Mouse (Mus musculus) limb, embryonic 12.5 days (tissue): ENCODE measurements around the gene Birc7. TPM values are rescaled to one million over a fixed set of nuclear protein-coding genes. Genes with fewer than 3 reads are reported as not detected.

Experiments used
- ATAC-seq: fragments of 200-750 bp; cut with Nextera tagmentation; 2 replicates; pipeline ENCODE4 v1.8.0; 2017; ENCODE audit warnings: low read depth, moderate TSS enrichment; ENCODE audit not compliant: insufficient number of reproducible peaks, insufficient read depth, low FRiP score, low TSS enrichment
- H3K27ac ChIP-seq: fragments of 300-500 bp; sonication (generic); 2 replicates; pipeline ENCODE4 v1.5.1; 2016; ENCODE audit warnings: mild to moderate bottlenecking, moderate library complexity
- H3K27me3 ChIP-seq: fragments of 300-500 bp; sonication (generic); 2 replicates; pipeline ENCODE4 v1.6.1; 2016; ENCODE audit warnings: mild to moderate bottlenecking, moderate library complexity
- H3K36me3 ChIP-seq: fragments of 300-500 bp; sonication (generic); 2 replicates; pipeline ENCODE4 v1.6.1; 2016; ENCODE audit warnings: mild to moderate bottlenecking, moderate library complexity
- H3K4me1 ChIP-seq: fragments of 300-500 bp; sonication (generic); replicated peaks from 2 replicates; pipeline ENCODE4 v1.6.1; 2016
- H3K4me2 ChIP-seq: fragments of 300-500 bp; sonication (generic); 2 replicates; pipeline ENCODE4 v1.6.1; 2016; ENCODE audit warnings: mild to moderate bottlenecking, moderate library complexity
- H3K4me3 ChIP-seq: fragments of 300-500 bp; sonication (generic); replicated peaks from 2 replicates; pipeline ENCODE4 v1.5.1; 2016; ENCODE audit warnings: mild to moderate bottlenecking
- H3K9ac ChIP-seq: fragments of 300-500 bp; sonication (generic); replicated peaks from 2 replicates; pipeline ENCODE4 v1.6.1; 2016; ENCODE audit warnings: mild to moderate bottlenecking, moderate library complexity
- H3K9me3 ChIP-seq: fragments of 300-500 bp; sonication (generic); 2 replicates; pipeline ENCODE4 v1.6.1; 2016; ENCODE audit warnings: mild to moderate bottlenecking, moderate library complexity
- WGBS: fragments of 180-500 bp; shearing (Covaris S2); methylation state at CpG from one replicate; pipeline ENCODE4 v1.1.7; 2016; 5-methylcytosine and 5-hydroxymethylcytosine counted together
- polyA plus RNA-seq: library from polyadenylated mRNA; unstranded; fragments of >200 nt; fragmentation: Nextera tagmentation; extraction: Ambion mirVana; gene quantifications from 2 replicates; pipeline ENCODE4 v1.2.1, GENCODE M21; 2016

Gene Birc7
- polyA plus RNA-seq, 1 experiment from 2014 or later = not detected

- peak overlapping the region; percentile 66; the same call in 1 of the 2 replicates for H3K9ac ChIP-seq
Observed at GRCm38 (mm10) chr2:180953638-180954037, 24.8 kb downstream of the Birc7 start.

GRCm38 (mm10) chr2:180954061-180955047 is 25.5 kb downstream of the Birc7 start, which contains the start of gene Nkain4:
Gene Nkain4, minus strand, starts transcription at chr2:180954699.
- Histone ChIP-seq H3K9ac (peak within 1 kb of the TSS; percentile 66), H3K9me3 (no peaks in the 10 kb centered on the region), H3K27ac (no peak within 1 kb of the TSS), H3K36me3 (no peaks in the 10 kb centered on the region), H3K27me3 (peaks cover 54% of the 10 kb centered on the region), H3K4me2 (peak within 1 kb of the TSS; percentile 96), H3K4me3 (peak within 1 kb of the TSS; percentile 59), H3K4me1 (peaks cover 18% of the 10 kb centered on the region)
- ATAC-seq = peak; percentile 83
- WGBS = 2% methylated on average over 52 of the region's 52 CpGs

More at GRCm38 (mm10) chr2:180953638-180954037, 24.8 kb downstream of the Birc7 start:
- Histone ChIP-seq H3K27ac (no peak overlapping the region), H3K4me3 (peak overlapping the region; percentile 59), H3K4me2 (peak overlapping the region; percentile 96), H3K27me3 (peaks cover 54% of the 10 kb centered on the region), H3K36me3 (no peaks in the 10 kb centered on the region), H3K4me1 (peaks cover 18% of the 10 kb centered on the region), H3K9me3 (no peaks in the 10 kb centered on the region)
- no peak for ATAC-seq
- 29% methylated on average over 2 of the region's 2 CpGs for WGBS

- Histone ChIP-seq H3K4me1 (peaks cover 4% of the 10 kb centered on the region; the same call in 1 of the 2 replicates), H3K9me3 (no peaks in the 10 kb centered on the region), H3K36me3 (no peaks in the 10 kb centered on the region), H3K4me2 (no peak overlapping the region), H3K9ac (no peak overlapping the region), H3K4me3 (no peak overlapping the region), H3K27ac (no peak overlapping the region), H3K27me3 (peaks cover 21% of the 10 kb centered on the region)
- 67% methylated on average over 7 of the region's 7 CpGs for WGBS
- ATAC-seq = no peak
Observed at GRCm38 (mm10) chr2:180959605-180960004, 30.8 kb downstream of the Birc7 start.

GRCm38 (mm10) chr2:180960187-180960586 is 31.4 kb downstream of the Birc7 start:
- H3K27me3 ChIP-seq = peaks cover 17% of the 10 kb centered on the region
- H3K9ac ChIP-seq = no peak overlapping the region
- H3K4me2 ChIP-seq = no peak overlapping the region
- H3K4me3 ChIP-seq = no peak overlapping the region
- no peaks in the 10 kb centered on the region for H3K36me3 ChIP-seq
- WGBS = 63% methylated on average over 3 of the region's 3 CpGs
- no peaks in the 10 kb centered on the region for H3K4me1 ChIP-seq
- no peak overlapping the region for H3K27ac ChIP-seq
- H3K9me3 ChIP-seq = no peaks in the 10 kb centered on the region
- ATAC-seq = no peak

GRCm38 (mm10) chr2:180962616-180963308 is 33.9 kb downstream of the Birc7 start:
- no peak for ATAC-seq
- Histone ChIP-seq H3K4me1 (no peaks in the 10 kb centered on the region; the same call in none of the 2 replicates), H3K4me2 (no peak overlapping the region), H3K9me3 (no peaks in the 10 kb centered on the region), H3K4me3 (no peak overlapping the region), H3K9ac (no peak overlapping the region), H3K27ac (no peak overlapping the region), H3K36me3 (no peaks in the 10 kb centered on the region), H3K27me3 (no peaks in the 10 kb centered on the region)
- WGBS = 80% methylated on average over 2 of the region's 2 CpGs

- no peaks in the 10 kb centered on the region for H3K9me3 ChIP-seq
- no peak overlapping the region for H3K4me2 ChIP-seq
- no peak overlapping the region for H3K27ac ChIP-seq
- no peaks in the 10 kb centered on the region for H3K27me3 ChIP-seq
- peaks cover 5% of the 10 kb centered on the region; the same call in 1 of the 2 replicates for H3K36me3 ChIP-seq
- 4% methylated on average over 5 of the region's 5 CpGs for WGBS
- H3K9ac ChIP-seq = no peak overlapping the region
- no peak overlapping the region for H3K4me3 ChIP-seq
- peaks cover 12% of the 10 kb centered on the region for H3K4me1 ChIP-seq
- ATAC-seq = no peak
Observed at GRCm38 (mm10) chr2:180963956-180964355, 35.1 kb downstream of the Birc7 start.

GRCm38 (mm10) chr2:180966092-180966882 is 37.5 kb downstream of the Birc7 start:
- Histone ChIP-seq H3K27me3 (no peaks in the 10 kb centered on the region), H3K9ac (peak overlapping the region; percentile 83), H3K27ac (peak overlapping the region; percentile 80), H3K4me2 (peak overlapping the region; percentile 85), H3K9me3 (no peaks in the 10 kb centered on the region), H3K4me1 (peaks cover 14% of the 10 kb centered on the region), H3K4me3 (peak overlapping the region; percentile 88), H3K36me3 (peaks cover 25% of the 10 kb centered on the region)
- WGBS = 12% methylated on average over 14 of the region's 14 CpGs
- no peak for ATAC-seq

- ATAC-seq = peak; percentile 76; the same call in 1 of the 2 replicates
- peaks cover 34% of the 10 kb centered on the region for H3K36me3 ChIP-seq
- peak within 1 kb of the TSS; percentile 85 for H3K4me2 ChIP-seq
- peak within 1 kb of the TSS; percentile 83 for H3K9ac ChIP-seq
- peak within 1 kb of the TSS; percentile 80 for H3K27ac ChIP-seq
- H3K4me1 ChIP-seq = peaks cover 14% of the 10 kb centered on the region
- peak within 1 kb of the TSS; percentile 88 for H3K4me3 ChIP-seq
- WGBS = under 1% methylated on average over 57 of the region's 57 CpGs
- H3K27me3 ChIP-seq = no peaks in the 10 kb centered on the region
- H3K9me3 ChIP-seq = no peaks in the 10 kb centered on the region
Observed at GRCm38 (mm10) chr2:180967010-180967763, 38.4 kb downstream of the Birc7 start, which contains the start of gene Arfgap1. Gene Arfgap1, plus strand, starts transcription at chr2:180967225.

GRCm38 (mm10) chr2:180981133-180981532 is 52.3 kb downstream of the Birc7 start:
- Histone ChIP-seq H3K9ac (no peak overlapping the region), H3K4me3 (no peak overlapping the region), H3K4me2 (no peak overlapping the region), H3K27ac (no peak overlapping the region), H3K27me3 (no peaks in the 10 kb centered on the region), H3K4me1 (no peaks in the 10 kb centered on the region), H3K36me3 (peaks cover 79% of the 10 kb centered on the region), H3K9me3 (no peaks in the 10 kb centered on the region)
- ATAC-seq = no peak
- 89% methylated on average over 6 of the region's 6 CpGs for WGBS
